Mouse (Mus musculus) WW6 (cell line): ENCODE data around the gene Col27a1.
A peak's percentile ranks its signal among the peaks of the same experiment; 100 is the strongest.

Experiments used
- DNase-seq: peaks from one replicate; pipeline ENCODE4 v3.0.0-alpha.2; 2013; ENCODE audit warnings: low read depth, low spot score

Col27a1 gene

GRCm38 (mm10) chr4:63260506-63260905, 46.7 kb downstream of the Col27a1 start:
- DNase-seq: no peak

DNA sequence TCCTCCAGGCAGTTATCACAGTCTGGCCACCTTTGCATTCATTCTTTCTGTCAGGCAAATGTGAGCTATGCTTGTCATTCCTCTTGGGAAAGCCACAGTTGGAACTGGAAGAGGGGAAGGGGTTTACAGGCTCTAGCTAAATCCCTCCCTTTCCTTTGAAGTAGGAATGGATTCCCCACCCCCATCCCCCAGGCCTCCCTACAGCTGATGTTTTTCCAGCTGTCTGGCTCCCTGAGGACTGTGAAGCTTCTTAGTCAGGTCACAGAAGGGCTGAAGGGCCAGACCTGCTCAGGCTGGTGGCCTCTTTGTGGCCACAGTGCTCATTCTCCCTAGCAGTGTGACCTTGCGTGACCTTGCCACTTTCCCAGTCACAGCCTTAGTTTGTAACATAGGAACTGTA, 49.1 kb downstream of the Col27a1 start:
- no peak for DNase-seq

DNA sequence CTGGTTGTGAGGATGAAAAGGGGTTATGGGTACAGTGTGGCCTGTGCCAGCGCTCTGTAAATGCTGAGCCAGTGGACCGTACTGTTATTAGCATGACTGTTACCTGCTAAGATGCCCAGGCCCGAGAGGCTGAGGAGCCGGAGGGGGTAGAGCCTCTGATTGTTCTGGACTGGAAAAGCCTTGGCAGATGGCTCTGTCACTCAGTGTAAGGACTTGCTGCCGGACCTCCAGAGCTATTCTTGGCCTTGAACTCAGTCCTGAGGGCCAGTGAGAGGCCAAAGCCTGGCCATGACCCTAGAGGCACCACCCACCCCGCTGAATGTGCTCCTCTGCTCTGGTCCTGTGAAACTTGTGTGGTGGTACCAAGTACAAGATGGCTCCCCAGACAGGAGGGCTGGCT, 52.5 kb downstream of the Col27a1 start:
- no peak for DNase-seq

- DNase-seq: no peak
Observed at GRCm38 (mm10) chr4:63267121-63267520, 53.3 kb downstream of the Col27a1 start.

GRCm38 (mm10) chr4:63267586-63267985, 53.8 kb downstream of the Col27a1 start:
- no peak for DNase-seq

- no peak for DNase-seq
Observed at GRCm38 (mm10) chr4:63268777-63269176, 55.0 kb downstream of the Col27a1 start.

- no peak for DNase-seq
Observed at GRCm38 (mm10) chr4:63274516-63274915, 60.7 kb downstream of the Col27a1 start.

DNA sequence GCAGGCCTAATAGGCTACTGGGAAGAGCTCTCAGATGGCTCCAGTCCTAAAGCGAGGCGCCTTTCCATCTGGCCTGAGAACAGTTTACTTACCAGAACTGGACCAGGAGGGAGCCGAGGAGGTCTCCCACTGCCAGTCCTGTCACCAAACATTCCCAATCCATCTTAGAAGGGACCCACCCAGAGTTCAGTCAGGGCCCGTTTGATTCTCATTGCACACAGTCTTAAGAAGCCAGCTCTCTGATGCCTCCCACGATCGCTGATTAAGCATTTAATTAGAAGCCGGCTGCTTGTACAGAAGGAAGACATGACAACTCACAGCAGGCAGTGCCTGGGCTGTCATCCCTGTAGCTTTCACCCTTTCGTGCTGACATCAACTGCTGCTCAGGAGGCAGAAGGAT, 61.4 kb downstream of the Col27a1 start:
- no peak for DNase-seq

DNA sequence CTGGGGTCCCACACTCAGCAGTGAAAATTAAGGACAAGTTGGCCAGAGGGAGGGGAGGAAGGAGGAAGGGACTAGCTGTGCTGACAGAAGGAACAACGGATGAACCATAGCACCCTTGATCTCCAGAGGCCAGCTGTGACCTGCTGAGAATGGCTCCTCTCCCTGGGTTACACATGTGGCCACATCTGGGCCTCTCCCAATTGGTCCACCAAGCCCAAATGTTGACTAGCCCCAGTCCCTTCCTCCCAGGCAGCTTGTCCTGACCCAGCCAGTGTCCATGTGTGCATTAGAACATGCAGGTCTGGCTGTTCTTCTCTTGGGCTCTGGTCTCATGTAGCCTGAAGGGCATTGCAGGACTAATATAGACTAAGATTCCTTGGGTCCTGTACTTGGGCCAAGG, 62.8 kb downstream of the Col27a1 start:
- DNase-seq: no peak

DNA sequence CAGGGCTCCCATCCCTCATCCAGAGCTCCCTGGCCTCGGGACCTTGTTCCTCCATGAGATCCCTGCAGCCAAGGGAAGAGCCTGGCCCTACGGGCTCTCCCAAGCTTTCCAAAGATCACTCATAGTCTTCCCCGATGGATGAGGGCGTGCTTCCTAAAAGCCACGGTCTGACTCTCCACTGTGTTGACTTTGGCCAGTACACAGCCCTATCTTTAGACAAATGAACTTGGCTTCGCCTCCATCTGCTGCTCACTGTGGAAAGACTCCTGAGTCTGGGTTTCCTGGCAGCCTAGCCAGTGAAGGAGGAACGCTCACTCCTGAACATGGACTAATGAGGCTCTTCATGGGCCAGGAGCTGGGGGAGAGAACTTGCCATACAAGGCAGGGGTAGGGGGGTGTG, 65.0 kb downstream of the Col27a1 start:
- DNase-seq: no peak

DNA sequence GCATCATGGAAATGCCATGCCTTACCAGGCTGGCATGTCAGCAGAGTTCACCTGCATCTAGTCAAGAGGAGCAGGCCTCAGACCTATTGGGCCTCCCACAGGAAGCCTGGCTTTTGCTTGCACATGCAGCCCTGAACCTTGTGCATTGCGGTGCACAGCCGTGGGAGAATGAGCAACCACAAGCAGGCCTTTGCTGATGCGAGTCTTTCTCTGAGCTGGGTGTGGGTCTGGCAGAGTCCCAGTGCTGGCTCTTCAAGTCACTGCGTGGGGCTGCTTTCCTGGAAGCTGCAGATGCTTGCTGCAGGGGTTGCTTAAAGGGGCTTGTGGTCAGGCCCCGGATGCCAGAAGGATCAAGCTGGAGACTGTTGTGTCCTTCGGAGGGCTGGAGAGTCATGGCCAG, 67.9 kb downstream of the Col27a1 start:
- no peak for DNase-seq

DNA sequence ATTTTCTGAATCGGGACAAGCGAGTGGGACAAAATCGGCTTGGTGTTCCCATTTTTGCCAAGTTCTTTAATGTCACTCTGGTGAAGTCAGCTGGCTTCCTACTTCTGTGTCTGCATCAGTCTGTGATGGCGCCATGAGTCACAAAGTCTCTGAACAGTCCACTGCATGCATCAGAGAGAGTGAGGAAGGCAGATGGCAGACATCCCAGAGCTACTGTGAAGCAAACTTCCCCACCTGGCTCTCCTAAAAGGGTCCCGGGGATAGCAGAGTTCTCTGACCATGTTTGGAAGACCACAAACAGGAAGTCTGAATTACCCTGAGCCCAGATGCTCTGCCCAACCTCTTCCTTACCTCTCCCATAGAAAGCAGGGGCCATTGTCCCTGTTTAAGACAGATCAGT, 69.5 kb downstream of the Col27a1 start:
- no peak for DNase-seq

DNA sequence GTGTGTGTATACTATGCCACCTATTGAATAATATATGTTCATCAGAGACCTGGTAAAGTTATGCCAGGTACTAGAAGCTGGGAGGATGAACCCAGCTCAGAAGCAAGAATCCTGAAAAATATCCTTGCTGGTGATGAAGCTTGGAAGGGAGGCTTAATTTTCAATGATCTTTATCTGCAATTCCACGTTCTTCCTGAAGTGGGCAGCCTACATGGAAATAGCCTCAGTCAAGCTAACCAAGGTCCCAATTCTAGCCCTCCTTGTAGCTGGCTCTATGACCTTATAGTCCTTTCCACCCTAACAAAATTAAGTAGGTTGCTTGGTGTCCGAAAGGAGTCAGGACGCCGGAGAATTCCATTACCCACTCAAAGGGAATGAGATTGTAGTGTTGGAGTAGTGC, 72.2 kb downstream of the Col27a1 start:
- no peak for DNase-seq

DNA sequence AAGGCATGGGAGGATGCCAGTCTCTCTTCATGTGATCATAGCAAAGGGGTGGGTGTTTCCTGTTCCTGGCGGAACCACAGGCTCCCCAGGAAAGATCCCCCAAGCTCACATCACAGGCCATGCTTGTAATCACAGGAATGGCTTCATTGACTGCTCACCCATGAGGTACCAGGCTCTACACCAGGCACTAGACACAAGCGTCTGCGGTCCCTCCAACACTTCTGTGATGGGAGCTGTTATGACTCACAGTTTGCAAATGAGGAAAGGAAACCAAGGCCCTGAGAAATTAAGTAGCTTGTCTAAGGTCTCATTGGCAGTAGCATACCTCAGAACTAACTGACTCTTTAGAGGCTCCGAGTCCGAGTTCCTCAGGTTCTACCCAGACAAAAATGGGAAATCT, 74.7 kb downstream of the Col27a1 start:
- no peak for DNase-seq

DNA sequence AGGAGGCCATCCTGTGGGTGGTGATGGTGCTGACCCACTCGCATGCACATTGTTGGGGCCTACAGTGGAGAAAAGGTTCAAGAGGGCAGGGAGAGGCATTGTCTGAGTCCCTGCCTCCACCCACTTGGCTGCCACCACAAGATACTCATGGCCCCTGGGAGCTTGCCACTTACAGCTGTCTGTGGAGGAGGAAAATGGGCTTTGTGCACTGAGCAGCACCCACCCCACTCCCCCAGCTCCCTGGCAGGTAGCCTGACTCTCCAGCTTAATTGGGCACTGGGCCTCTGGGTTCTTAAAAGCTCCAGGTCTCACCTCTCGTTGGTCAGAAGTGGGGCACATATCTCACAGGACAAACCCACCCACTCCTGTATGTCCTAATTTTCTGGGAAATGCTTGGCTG, 76.3 kb downstream of the Col27a1 start:
- no peak for DNase-seq

DNA sequence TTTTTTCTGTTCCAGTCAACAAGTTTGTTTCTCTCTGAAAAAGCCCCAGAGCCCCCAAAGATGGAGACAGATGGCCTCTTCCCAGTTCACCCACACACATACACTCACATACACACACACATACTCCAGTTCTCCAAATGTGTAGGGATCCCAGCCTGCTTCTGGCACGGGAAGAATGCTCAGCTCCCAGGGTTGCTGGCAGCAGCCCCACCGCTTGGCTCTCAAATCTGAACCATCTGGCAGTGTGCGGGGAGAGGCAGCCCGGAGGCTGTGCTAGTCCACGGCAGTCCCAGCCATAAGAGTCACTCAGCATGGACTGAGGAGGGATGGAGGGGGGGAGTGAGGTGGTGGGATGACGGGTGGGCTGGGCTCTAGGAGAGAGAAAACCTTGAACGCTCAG, 77.3 kb downstream of the Col27a1 start:
- DNase-seq: no peak

GRCm38 (mm10) chr4:63291658-63292057, 77.9 kb downstream of the Col27a1 start:
- DNase-seq: no peak

- DNase-seq: no peak
Observed at GRCm38 (mm10) chr4:63295641-63296040, 81.8 kb downstream of the Col27a1 start.

- no peak for DNase-seq
Observed at GRCm38 (mm10) chr4:63296263-63296662, 82.5 kb downstream of the Col27a1 start.

DNA sequence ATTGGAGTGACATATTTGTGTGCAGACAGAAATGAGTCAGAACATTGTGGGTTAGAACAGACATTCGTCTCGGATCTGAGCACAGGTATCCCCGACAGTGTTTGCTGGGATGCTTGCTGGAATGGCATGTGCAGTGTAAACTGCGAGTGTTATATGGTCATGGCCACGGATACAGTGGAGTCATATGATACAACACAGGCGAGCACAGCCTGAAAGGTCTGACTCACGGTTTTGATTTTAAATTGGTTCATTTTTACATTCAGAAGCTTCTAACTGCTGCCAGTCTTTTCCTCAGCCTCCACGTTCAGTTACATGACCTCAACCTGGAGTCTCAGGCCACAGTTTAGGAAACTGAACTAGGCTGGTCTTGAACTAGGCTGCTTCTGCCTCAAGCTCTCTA, 83.1 kb downstream of the Col27a1 start:
- no peak for DNase-seq

- no peak for DNase-seq
Observed at GRCm38 (mm10) chr4:63298191-63298590, 84.4 kb downstream of the Col27a1 start.

GRCm38 (mm10) chr4:63302641-63303040, 88.8 kb downstream of the Col27a1 start:
- no peak for DNase-seq

DNA sequence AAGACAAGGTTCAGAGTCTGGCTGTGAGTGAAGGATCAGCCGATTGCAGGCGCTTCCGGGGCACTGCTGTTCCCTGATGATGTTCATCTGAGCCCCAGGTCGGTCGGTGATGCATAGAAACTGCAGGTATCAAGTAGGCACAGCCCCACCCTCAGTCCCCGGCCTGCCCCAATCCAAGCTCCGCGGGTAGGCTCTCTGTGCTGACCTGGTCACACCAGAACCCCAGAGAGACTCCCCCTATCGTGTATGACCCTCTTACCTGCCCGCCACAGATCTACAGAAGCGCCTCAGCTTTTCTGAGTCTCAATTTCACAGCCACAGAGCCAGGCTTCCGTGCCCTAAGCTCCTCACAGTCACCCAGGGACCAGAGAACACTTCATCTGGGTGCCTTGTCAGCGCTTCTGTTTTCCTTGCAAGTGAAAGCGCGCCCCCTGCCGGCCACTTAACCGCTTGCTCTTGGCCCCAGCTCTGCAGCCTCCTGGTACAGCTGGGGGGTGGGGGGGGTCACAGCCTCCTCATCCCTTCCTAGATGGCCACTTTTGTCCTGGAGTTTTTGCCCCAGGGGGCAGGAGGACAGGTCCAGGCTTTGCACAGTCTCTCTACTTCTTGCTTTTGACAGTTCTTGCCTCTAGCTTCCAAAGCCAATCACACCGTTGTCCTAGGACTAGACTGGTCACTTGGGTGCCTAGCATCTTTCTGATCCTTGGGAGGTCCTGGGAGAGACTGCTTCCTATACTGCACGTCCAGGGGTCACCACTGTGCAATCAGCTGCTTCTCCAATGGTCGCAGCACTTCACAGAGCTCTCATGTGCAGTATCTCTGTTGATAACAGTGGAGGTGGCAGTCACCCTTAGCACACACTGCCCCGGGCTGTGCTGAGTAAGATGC, 93.6 kb downstream of the Col27a1 start:
- peak; percentile 40 for DNase-seq

- no peak for DNase-seq
Observed at GRCm38 (mm10) chr4:63308316-63308715, 94.5 kb downstream of the Col27a1 start.
